Mouse (Mus musculus) liver, embryonic 14.5 days (tissue): Measurements from ENCODE around the gene Prpf31. TPM values are rescaled to one million over a fixed set of nuclear protein-coding genes. Genes with fewer than 3 reads are reported as not detected.

Source experiments
- ATAC-seq: fragments of 200-750 bp; cut with Nextera tagmentation; 2 replicates; pipeline ENCODE4 v1.8.0; 2017; ENCODE audit warnings: moderate number of reproducible peaks, mild to moderate bottlenecking, moderate library complexity; ENCODE audit not compliant: insufficient read depth
- DNase-seq, 3 experiments: peaks; one replicate each; pipeline ENCODE4 v3.0.0-alpha.2; 2012 to 2013; ENCODE audit warnings: low read depth in 3 of 3, low spot score in 3 of 3
- H3K27ac ChIP-seq: fragments of 300-500 bp; sonication (generic); 2 replicates; pipeline ENCODE4 v1.5.1; 2014; ENCODE audit warnings: moderate library complexity, mild to moderate bottlenecking, control low read depth, inconsistent platforms
- H3K27me3 ChIP-seq: fragments of 300-500 bp; sonication (generic); 2 replicates; pipeline ENCODE4 v1.6.1; 2014; ENCODE audit warnings: mild to moderate bottlenecking, low read length, moderate library complexity; ENCODE audit not compliant: control insufficient read depth, insufficient read depth
- H3K36me3 ChIP-seq: fragments of 300-500 bp; sonication (generic); replicated peaks from 2 replicates; pipeline ENCODE4 v1.6.1; 2014; ENCODE audit warnings: low read depth; ENCODE audit not compliant: control insufficient read depth, insufficient read depth
- H3K4me1 ChIP-seq, 2 experiments: fragments of 200-500 bp in 1 of 2; fragments of 300-500 bp in 1 of 2; sonication (generic) in 1 of 2; replicated peaks; 2 replicates each; pipeline ENCODE4 v1.6.1; 2012 to 2014; ENCODE audit warnings: antibody characterized with exemption in 1 of 2, inconsistent platforms in 1 of 2, low read length in 1 of 2; ENCODE audit not compliant: control insufficient read depth in 2 of 2, insufficient read depth in 2 of 2
- H3K4me2 ChIP-seq: fragments of 300-500 bp; sonication (generic); 2 replicates; pipeline ENCODE4 v1.6.1; 2014; ENCODE audit warnings: low read depth, mild to moderate bottlenecking, control low read depth, moderate library complexity
- H3K4me3 ChIP-seq, 2 experiments: fragments of 200-500 bp in 1 of 2; fragments of 300-500 bp in 1 of 2; sonication (generic) in 1 of 2; 2 replicates each; pipeline ENCODE4 v1.5.1; 2012 to 2014; ENCODE audit warnings: low read depth in 2 of 2, low read length in 2 of 2, mild to moderate bottlenecking in 2 of 2, control low read depth in 1 of 2, inconsistent platforms in 1 of 2, moderate library complexity in 1 of 2; ENCODE audit not compliant: insufficient read depth in 1 of 2
- H3K9ac ChIP-seq: fragments of 300-500 bp; sonication (generic); replicated peaks from 2 replicates; pipeline ENCODE4 v1.6.1; 2014; ENCODE audit warnings: mild to moderate bottlenecking, control low read depth, moderate library complexity
- H3K9me3 ChIP-seq: fragments of 300-500 bp; sonication (generic); 2 replicates; pipeline ENCODE4 v1.6.1; 2016; ENCODE audit warnings: low read length, mixed read lengths; ENCODE audit not compliant: control insufficient read depth
- CTCF ChIP-seq: IDR thresholded peaks from 2 replicates; pipeline ENCODE4 v1.5.1; 2016; ENCODE audit warnings: antibody characterized with exemption, low read depth, control low read depth
- EP300 ChIP-seq: IDR thresholded peaks from 2 replicates; pipeline ENCODE4 v1.6.1; 2016; ENCODE audit warnings: antibody characterized with exemption, low read depth
- WGBS: fragments of 180-500 bp; shearing (Covaris S2); extraction: QIAGEN DNeasy Blood & Tissue Kit; methylation state at CpG from one replicate; pipeline ENCODE4 v1.1.7; 2014; ENCODE audit not compliant: insufficient replicate concordance; 5-methylcytosine and 5-hydroxymethylcytosine counted together
- polyA plus RNA-seq, 2 experiments: library from polyadenylated mRNA; depleted of rRNA in 1 of 2; stranded (reverse) in 1 of 2; unstranded in 1 of 2; fragments of >200 nt; fragmentation: Nextera tagmentation in 1 of 2; extraction: Ambion mirVana in 1 of 2; gene quantifications; 2 replicates each; pipeline versions ENCODE4 v1.2.1 to v1.2.3; 2012 to 2014

Gene Prpf31
- polyA plus RNA-seq, 2 experiments: 28.4 to 46.4 TPM

DNA sequence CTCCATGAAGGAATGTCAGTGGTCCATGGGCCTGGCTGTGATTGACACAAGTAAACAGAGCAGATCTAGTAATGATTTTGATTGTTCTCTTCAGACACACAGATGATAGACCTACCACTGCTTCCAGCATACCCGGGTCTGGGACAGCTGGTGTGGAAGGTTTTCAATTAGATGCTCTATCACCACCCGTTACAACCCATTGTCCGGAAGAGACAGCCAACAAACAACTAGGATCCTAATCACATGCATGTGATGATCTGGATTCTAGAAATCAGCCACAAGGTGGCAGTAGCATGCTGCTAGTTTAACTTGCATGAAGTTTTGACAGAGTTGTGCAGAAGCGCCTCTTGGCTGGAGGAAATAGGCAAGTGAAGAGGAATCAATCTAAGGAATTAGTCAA lies 28.7 kb upstream of the Prpf31 start:
- DNase-seq (peak; percentile 45 to 55 (median 52)), ATAC-seq (no peak)
- no peak overlapping the region for H3K4me2 ChIP-seq
- no peaks in the 10 kb centered on the region for H3K9me3 ChIP-seq
- TF ChIP-seq CTCF (peak; percentile 82), EP300 (no peak)
- no peak overlapping the region for H3K27ac ChIP-seq
- H3K36me3 ChIP-seq: no peaks in the 10 kb centered on the region
- H3K9ac ChIP-seq: no peak overlapping the region
- no peak overlapping the region for H3K4me3 ChIP-seq
- no peaks in the 10 kb centered on the region for H3K4me1 ChIP-seq
- 11% methylated on average over 4 of the region's 4 CpGs for WGBS
- H3K27me3 ChIP-seq: no peaks in the 10 kb centered on the region

DNA sequence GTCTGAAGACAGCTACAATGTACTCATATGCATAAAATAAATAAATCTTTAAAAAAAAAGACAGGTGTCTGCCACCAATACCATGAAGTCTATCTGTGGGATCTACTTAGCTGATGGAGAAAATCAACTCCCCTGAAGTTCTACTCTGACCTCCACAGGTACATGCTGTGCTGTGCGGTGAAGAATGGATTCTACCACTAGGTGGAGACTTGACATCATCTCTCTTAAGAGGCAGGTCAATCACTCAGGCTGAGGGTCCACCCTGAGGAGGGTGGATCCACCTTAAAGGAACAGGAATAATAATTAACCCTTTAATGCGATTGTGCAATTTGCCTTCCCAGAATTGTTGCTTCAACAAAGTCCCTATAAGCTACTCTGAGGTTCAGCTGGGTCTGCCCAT lies 23.0 kb upstream of the Prpf31 start:
- Histone ChIP-seq H3K4me3 (no peak overlapping the region), H3K27ac (no peak overlapping the region), H3K4me1 (0 out of 4 replicates have a peak, but pooled peaks cover 0 to 1% of the 10 kb centered on the region in 2 experiments), H3K9me3 (no peaks in the 10 kb centered on the region), H3K36me3 (no peaks in the 10 kb centered on the region), H3K4me2 (no peak overlapping the region), H3K9ac (no peak overlapping the region), H3K27me3 (no peaks in the 10 kb centered on the region)
- DNase-seq (no peak), ATAC-seq (peak; percentile 39; the same call in 1 of the 2 replicates)
- TF ChIP-seq CTCF (peak; percentile 52), EP300 (no peak)
- WGBS: 3% methylated on average over 2 of the region's 2 CpGs

DNA sequence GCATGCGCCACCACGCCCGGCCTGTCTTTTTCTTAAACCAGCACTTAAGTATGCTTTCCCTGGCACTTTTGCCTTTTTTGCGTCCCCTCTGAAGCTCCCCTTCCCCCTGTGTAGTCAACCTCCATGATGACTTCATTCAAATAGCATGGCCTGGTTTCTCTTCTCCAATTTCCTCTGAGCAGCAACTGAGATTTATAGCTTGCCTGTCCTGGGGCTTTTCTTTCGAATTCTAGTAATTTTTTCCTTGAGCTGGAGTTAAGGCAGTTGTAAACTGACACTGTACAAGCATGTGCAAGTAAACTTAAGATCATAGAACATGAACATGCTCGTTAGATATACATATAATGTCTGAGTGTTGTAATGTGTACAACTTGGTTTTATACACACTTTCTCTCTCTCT lies 22.4 kb upstream of the Prpf31 start:
- no peak overlapping the region for H3K27ac ChIP-seq
- 0 out of 4 replicates have a peak, but pooled peaks cover 0 to 1% of the 10 kb centered on the region in 2 experiments for H3K4me1 ChIP-seq
- H3K4me2 ChIP-seq: no peak overlapping the region
- no peak overlapping the region for H3K9ac ChIP-seq
- TF ChIP-seq CTCF (no peak), EP300 (no peak)
- no peak overlapping the region for H3K4me3 ChIP-seq
- H3K9me3 ChIP-seq: no peaks in the 10 kb centered on the region
- no peak for ATAC-seq
- no peak for DNase-seq
- WGBS: 67% methylated on average over 6 of the region's 6 CpGs
- no peaks in the 10 kb centered on the region for H3K27me3 ChIP-seq
- no peaks in the 10 kb centered on the region for H3K36me3 ChIP-seq

DNA sequence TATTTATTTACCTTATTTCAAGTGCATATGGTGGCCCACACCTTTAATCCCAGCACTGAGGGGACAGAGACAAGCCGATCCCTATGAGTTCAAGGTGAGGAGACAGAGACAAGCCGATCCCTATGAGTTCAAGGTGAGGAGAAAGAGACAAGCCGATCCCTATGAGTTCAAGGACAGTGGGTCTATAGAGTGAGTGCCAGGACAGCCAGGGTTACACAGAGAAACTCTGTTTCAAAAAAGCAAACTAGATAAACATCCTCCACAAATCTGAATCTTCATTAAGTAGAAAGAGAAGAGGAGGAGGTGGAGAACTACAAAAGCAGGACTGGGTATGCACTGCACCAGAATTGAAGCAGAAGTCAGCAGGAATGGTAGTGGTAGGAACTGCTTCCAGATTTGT lies 21.1 kb upstream of the Prpf31 start:
- ATAC-seq: no peak
- Histone ChIP-seq H3K27ac (no peak overlapping the region), H3K9ac (no peak overlapping the region), H3K27me3 (no peaks in the 10 kb centered on the region), H3K4me3 (no peak overlapping the region), H3K9me3 (no peaks in the 10 kb centered on the region), H3K4me2 (no peak overlapping the region), H3K4me1 (0 out of 4 replicates have a peak, but pooled peaks cover 0 to 1% of the 10 kb centered on the region in 2 experiments), H3K36me3 (no peaks in the 10 kb centered on the region)
- TF ChIP-seq CTCF (no peak), EP300 (no peak)
- WGBS: 69% methylated on average over 3 of the region's 3 CpGs
- no peak for DNase-seq

DNA sequence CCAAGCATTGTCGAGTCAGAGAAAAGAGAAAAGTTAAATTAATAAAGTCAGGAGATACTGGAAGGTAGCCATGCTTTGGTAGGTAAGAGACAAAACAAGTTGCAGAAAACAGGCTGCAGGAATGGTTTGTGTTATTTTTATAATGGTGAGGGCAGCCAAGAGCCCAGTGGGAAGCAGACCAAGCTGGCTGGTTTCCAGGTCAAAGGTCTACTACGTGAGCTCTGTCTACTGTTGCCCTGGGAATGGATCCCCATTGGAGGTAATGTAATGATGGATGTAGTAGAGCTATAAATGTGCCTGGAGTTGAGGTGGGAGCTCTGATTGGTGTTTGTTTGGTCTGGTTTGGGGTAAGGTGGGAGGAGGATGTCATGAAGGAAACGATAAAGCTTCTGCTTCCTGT lies 20.7 kb upstream of the Prpf31 start:
- no peak for ATAC-seq
- Histone ChIP-seq H3K4me1 (0 out of 4 replicates have a peak, but pooled peaks cover 0 to 1% of the 10 kb centered on the region in 2 experiments), H3K9ac (no peak overlapping the region), H3K9me3 (no peaks in the 10 kb centered on the region), H3K27me3 (no peaks in the 10 kb centered on the region), H3K4me3 (no peak overlapping the region), H3K36me3 (no peaks in the 10 kb centered on the region), H3K4me2 (no peak overlapping the region), H3K27ac (no peak overlapping the region)
- TF ChIP-seq EP300 (no peak), CTCF (no peak)
- WGBS: 30% methylated on average over 3 of the region's 3 CpGs
- DNase-seq: no peak
